Mouse (Mus musculus): ENCODE results near the gene Actl11. TPM values are rescaled to one million over a fixed set of nuclear protein-coding genes. Genes with fewer than 3 reads are reported as not detected.
A peak's percentile ranks its signal among the peaks of the same experiment; 100 is the strongest.

The Actl11 gene
- total RNA-seq, 2 experiments from 2014 or later = not detected

- DNase-seq (ENCODE audit: low spot score in 2 of 2) = no peak
These were observed 27.5 kb downstream of the Actl11 start for GRCm38 (mm10) chr9:107955613-107956289.

GRCm38 (mm10) chr9:107957141-107957540, 28.9 kb downstream of the Actl11 start:
- intact Hi-C loops (cut with DNase I) = no loop called here
- no peak for DNase-seq (ENCODE audit: low spot score in 2 of 2)

More at GRCm38 (mm10) chr9:107955613-107956289, 27.5 kb downstream of the Actl11 start:
- intact Hi-C loops (cut with DNase I) = no loop called here

DNA sequence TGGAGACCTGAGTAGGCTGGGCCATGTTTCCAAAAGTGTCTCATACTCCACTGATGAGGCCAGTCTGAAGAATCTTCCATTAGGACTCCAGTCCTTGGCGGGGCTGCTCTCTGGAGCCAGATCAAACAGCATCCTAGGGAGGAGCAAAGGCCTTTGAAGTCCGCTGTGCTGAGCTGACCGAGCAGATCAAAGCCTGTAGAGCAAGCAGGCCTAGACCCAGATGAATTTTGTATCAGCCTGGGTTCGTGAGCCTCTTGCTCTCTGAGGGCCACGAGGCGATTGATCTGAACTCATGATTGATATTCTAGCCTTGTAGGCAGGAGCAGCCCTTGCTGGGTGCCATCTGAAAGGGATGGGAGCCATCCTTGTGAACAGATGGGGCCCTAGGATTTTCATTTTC, 31.6 kb downstream of the Actl11 start:
- no peak for DNase-seq (ENCODE audit: low spot score in 2 of 2)
- intact Hi-C loops (cut with DNase I) = loop anchor here (5.0 kb wide), 1 partner anchor 87 kb away; the partner anchor contains the start of gene Gmppb

GRCm38 (mm10) chr9:107960928-107961327, 32.7 kb downstream of the Actl11 start:
- intact Hi-C loops (cut with DNase I) = loop anchor here (5.0 kb wide), 1 partner anchor 86 kb away; the partner anchor contains the start of gene Gmppb
- DNase-seq (ENCODE audit: low spot score in 2 of 2) = no peak

DNA sequence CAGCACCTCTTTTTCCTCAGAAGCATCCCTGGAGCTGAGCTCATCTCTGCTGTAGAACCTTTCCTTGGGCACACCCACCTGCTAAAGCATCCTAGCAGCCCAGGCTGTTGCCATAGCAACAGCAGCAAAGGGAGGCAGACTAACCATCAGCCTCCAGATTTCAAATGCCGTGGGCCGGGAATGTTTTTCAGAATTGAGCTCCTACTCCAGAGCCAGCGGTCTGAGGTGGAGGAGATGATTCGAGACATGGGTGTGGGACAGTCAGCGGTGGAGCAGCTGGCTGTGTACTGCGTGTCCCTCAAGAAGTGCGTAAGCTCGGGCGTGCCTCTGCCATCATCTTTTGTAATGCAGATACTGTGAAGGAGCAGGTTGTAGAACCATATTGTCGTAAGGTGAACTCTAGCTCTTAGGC, 33.1 kb downstream of the Actl11 start:
- intact Hi-C loops (cut with DNase I) = loop anchor here (5.0 kb wide), 1 partner anchor 86 kb away; the partner anchor contains the start of gene Gmppb
- DNase-seq (ENCODE audit: low spot score in 2 of 2) = peak; percentile 86 to 93

GRCm38 (mm10) chr9:107961881-107962280, 33.6 kb downstream of the Actl11 start:
- intact Hi-C loops (cut with DNase I) = loop anchor here (2.0 to 5.0 kb wide), 2 partner anchors 57 to 85 kb away; partner anchors contain the start of gene Gmppb
- peak; percentile 73 to 87 for DNase-seq (ENCODE audit: low spot score in 2 of 2)

DNA sequence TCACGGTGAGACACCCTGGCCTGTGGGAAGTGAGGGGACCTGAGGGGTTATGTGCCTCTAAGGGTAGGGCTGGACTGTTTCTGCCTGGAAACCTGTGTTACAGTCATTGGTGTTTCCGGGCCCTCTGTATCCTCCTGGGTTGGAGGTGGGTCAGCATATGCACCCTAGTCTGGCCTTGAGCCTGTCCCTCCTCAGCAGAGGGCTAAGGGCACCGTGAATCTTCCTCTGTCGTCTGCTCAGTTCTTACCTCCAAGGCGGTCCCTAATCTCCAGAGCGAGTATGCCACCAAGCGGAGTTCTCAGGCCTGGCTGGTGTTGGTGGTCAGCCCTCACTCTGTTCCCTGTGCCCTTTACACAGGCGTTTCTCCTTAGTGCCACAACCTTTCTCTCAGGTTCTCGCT, 34.6 kb downstream of the Actl11 start:
- DNase-seq (ENCODE audit: low spot score in 2 of 2) = no peak
- intact Hi-C loops (cut with DNase I) = loop anchor here (2.0 to 5.0 kb wide), 2 partner anchors 58 to 84 kb away; partner anchors contain the start of gene Gmppb

DNA sequence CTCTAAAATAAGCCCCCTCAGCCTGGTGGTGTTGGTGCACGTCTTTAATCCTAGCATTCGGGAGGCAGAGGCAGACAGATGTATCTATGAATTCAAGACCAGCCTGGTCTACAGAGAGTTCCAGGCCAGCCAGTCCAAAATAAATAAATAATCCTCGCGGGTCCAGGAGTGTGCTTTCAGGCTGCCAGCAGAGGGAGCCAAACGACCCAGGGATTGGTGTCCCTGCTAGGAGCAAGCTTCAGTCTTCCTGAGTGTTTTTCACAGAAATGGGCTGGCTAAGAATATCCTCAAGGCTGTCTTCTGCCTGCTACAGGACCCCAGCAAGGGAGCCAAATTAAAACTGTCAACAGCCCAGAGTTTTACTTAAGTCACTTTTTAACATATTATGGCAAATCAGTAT, 35.4 kb downstream of the Actl11 start:
- peak; percentile 75 to 88 for DNase-seq (ENCODE audit: low spot score in 2 of 2)
- intact Hi-C loops (cut with DNase I) = loop anchor here (2.0 to 5.0 kb wide), 2 partner anchors 59 to 84 kb away; partner anchors contain the start of gene Gmppb

DNA sequence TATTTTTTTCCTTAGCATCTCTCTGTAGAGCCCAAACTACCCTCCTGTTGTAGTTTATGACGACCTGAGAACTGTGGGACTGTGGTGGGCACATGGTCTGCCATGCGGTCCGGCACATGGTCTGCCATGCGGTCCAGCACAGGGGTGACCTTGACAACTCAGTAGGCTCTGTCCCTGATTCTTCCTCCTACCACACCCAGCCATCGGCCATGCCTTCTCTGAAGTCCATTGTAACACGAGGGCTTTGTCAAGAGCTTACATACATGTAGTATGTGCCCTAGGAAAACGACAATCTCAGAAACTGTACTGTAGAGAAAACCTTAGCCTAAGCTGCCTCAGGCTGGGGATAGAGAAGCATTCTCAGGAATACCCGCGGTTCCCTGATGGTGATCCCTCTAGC, 36.4 kb downstream of the Actl11 start:
- no peak for DNase-seq (ENCODE audit: low spot score in 2 of 2)
- intact Hi-C loops (cut with DNase I) = loop anchor here (5.0 kb wide), 1 partner anchor 83 kb away; the partner anchor contains the start of gene Gmppb

- DNase-seq (ENCODE audit: low spot score in 2 of 2) = no peak
- intact Hi-C loops (cut with DNase I) = no loop called here
These were observed 38.4 kb downstream of the Actl11 start for GRCm38 (mm10) chr9:107966676-107967075.

- DNase-seq (ENCODE audit: low spot score in 2 of 2) = no peak
- intact Hi-C loops (cut with DNase I) = no loop called here
These were observed 39.2 kb downstream of the Actl11 start for GRCm38 (mm10) chr9:107967437-107967836.

DNA sequence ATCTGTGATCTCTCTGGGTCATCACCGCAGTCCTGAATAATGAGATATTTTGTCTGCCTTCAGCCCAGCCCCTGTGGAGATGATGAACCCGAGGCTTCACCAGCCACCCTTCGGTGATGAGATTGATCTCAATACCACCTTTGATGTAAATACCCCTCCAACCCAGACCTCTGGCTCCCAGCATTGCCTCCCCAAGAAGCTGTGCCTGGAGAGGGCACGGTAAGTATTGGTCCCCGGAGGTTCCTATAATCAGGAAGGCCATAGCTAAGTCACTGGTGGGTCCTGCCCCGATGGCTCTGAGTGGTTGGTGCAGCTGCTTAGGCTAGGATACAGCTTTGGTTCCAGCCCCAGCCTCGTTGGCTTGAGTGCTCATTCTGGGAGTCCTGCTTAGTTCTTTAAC, 40.3 kb downstream of the Actl11 start:
- intact Hi-C loops (cut with DNase I) = no loop called here
- no peak for DNase-seq (ENCODE audit: low spot score in 2 of 2)

GRCm38 (mm10) chr9:107970311-107970710, 42.0 kb downstream of the Actl11 start:
- intact Hi-C loops (cut with DNase I) = no loop called here
- no peak for DNase-seq (ENCODE audit: low spot score in 2 of 2)

GRCm38 (mm10) chr9:107971690-107972541, 43.6 kb downstream of the Actl11 start:
- no peak for DNase-seq (ENCODE audit: low spot score in 2 of 2)
- intact Hi-C loops (cut with DNase I) = no loop called here

GRCm38 (mm10) chr9:107974491-107975171, 46.4 kb downstream of the Actl11 start:
- no peak for DNase-seq (ENCODE audit: low spot score in 2 of 2)
- intact Hi-C loops (cut with DNase I) = no loop called here

- no peak for DNase-seq (ENCODE audit: low spot score in 2 of 2)
- intact Hi-C loops (cut with DNase I) = no loop called here
These were observed 47.4 kb downstream of the Actl11 start, which contains the start of gene Uba7 for GRCm38 (mm10) chr9:107975399-107976386. Gene Uba7, plus strand, starts transcription at chr9:107975505.

DNA sequence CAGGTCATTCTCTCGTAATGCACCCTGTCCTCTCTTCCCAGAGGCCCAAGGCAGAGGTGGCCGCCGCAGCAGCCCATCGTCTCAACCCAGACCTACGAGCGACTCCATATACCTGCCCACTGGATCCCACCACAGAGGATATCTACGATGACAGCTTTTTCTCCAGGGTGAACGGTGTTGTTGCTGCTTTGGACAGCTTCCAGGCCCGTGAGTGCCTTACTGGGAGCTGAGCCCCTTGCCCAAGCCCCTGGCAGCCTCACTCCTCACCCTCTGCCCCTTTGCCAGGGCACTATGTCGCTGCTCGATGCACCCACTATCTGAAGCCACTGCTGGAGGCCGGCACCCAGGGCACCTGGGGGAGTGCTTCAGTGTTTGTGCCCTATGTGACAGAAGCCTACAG, 50.5 kb downstream of the Actl11 start:
- DNase-seq (ENCODE audit: low spot score in 2 of 2) = no peak

More for the DNA sequence above, 50.5 kb downstream of the Actl11 start:
- intact Hi-C loops (cut with DNase I) = no loop called here
